Mouse (Mus musculus) liver, postnatal 0 days (tissue): ENCODE measurements around the gene Sco2.

Experiments
- CTCF ChIP-seq: sonication (generic); IDR thresholded peaks from 2 replicates; pipeline ENCODE4 v1.5.1; 2016; ENCODE audit warnings: antibody characterized with exemption, low read depth
- EP300 ChIP-seq: IDR thresholded peaks from 2 replicates; pipeline ENCODE4 v1.6.1; 2016; ENCODE audit warnings: antibody characterized with exemption, low read depth, mild to moderate bottlenecking

DNA sequence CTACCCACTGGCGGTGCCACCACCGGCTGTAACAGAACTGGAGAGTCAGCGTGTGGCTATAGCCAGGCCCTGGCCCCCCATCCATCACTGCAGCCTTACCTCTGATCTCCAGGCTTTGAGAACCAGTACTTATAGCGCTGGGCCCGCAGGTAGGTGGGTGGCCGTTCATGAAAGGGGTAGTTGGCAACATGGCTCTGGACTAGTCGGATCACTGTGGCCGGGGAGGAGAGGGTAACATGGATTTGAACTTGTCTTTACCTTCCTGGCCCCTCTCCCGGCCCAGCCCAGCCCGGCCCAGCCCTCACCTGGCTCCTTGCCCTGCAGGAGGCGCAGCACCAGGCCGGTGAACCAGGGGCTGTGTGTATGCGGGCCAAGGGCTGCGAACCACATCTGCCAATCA is 21.6 kb downstream of the Sco2 start:
- TF ChIP-seq EP300 (no peak), CTCF (no peak)
